Mouse (Mus musculus) spleen, adult 18-20 months (tissue): ENCODE results near the gene Zmynd10.
A peak's percentile ranks its signal among the peaks of the same experiment; 100 is the strongest.
"Not testable (repeated sequence)": the region's sequence is repeated elsewhere in the genome, so short reads cannot be mapped to it uniquely, and the experiment has no call there.

ENCODE experiments used
- DNase-seq, 2 experiments: peaks; one replicate each; pipeline ENCODE4 v3.0.0; 2022; ENCODE audit warnings: mixed read lengths in 2 of 2

The Zmynd10 gene

DNA sequence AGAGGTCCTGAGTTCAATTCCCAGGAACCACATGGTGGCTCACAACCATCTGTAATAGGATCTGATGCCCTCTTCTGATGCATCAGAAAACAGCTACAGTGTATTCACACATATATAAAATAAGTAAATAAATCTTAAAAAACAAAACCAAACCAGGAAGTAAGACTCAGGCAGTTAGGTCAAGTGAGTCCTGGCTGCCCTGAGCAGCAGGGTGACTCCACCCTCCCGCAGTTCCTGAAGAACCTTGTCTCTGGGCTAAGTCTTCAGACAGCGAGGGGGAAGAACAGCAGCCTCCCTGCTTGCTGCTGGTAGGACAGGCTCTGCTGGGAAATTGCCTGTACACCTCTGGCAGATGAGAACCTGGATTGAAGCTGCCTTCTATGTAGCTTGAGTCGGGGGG, 9.2 kb downstream of the Zmynd10 start:
- no peak for DNase-seq

- DNase-seq, result peak; percentile 85 to 87
Observed at GRCm38 (mm10) chr9:107563029-107563581, 16.0 kb downstream of the Zmynd10 start, which contains the start of gene Tusc2. Tusc2 (plus strand) TSS chr9:107563255.

GRCm38 (mm10) chr9:107565556-107565955, 18.5 kb downstream of the Zmynd10 start:
- not testable (repeated sequence) for DNase-seq

DNA sequence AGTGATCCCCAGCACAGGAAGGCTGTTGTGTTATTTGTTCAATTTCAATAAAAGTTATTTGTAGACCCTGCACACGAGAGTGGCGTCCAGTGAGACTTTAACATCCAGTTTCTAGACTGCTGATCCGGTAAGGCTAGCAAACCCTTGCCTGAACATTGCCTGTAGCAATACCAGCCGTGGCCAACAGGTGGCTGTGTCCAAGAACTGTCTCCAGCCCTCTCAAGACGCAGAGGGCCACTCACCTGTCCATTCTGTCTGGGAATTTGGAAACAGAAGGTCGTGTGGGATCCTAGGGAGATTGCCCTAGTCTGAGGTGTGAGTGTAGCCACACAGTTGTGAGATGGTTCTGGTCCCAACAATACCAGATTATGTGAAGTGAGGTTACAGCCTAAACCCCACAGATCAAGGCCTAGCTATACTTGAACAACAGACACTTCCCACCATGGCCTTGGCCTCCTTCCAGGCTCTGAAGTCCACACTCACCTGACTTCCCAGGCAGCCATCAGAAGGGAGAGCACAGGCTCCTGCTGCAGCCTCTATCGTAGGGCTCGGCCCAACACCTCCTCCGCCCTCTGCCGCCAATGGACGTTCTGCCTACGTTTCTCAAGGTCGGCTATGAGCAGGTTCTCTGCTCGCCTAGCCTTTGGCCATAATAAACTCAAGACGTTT, 19.1 kb downstream of the Zmynd10 start:
- DNase-seq, result peak; percentile 63 to 85

DNA sequence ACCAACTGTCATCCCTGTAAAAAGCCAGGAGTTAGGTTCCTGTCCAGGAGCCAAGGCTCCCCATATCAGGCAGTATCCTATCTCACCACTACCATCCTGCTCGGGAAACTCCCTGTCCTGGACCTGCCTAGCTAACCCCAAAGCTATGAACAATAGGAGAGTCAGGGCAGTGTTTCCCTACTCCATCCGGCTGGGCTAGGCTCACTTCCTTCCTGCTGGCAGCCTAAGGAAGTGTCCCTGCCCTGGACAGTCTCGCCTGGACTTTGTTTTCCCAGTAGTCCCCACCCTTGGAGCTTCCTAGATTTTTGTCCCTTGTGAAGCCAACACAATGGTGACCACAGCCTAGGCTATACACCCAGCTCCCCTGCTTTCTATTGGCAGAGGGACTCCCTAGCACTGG, 19.8 kb downstream of the Zmynd10 start:
- DNase-seq, result no peak

- DNase-seq, result no peak
Observed at GRCm38 (mm10) chr9:107567702-107568319, 20.7 kb downstream of the Zmynd10 start, which contains the start of gene Hyal2. Hyal2 (plus strand) TSS chr9:107567945.

GRCm38 (mm10) chr9:107568331-107569261, 21.5 kb downstream of the Zmynd10 start:
- DNase-seq, result peak; percentile 71 to 80

- no peak for DNase-seq
Observed at GRCm38 (mm10) chr9:107569270-107569669, 22.2 kb downstream of the Zmynd10 start.

DNA sequence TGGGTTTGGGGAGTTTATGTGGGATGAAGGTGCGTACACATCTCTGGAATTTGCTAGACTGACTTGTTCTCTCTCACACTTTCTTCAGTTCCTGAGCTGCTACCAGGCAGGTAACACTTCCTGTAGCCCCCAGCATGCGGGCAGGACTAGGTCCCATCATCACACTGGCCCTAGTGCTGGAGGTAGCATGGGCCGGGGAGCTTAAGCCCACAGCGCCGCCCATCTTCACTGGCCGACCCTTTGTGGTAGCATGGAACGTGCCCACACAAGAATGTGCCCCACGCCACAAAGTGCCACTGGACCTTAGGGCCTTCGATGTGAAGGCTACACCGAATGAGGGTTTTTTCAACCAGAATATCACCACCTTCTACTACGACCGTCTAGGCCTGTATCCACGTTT, 22.9 kb downstream of the Zmynd10 start:
- no peak for DNase-seq

DNA sequence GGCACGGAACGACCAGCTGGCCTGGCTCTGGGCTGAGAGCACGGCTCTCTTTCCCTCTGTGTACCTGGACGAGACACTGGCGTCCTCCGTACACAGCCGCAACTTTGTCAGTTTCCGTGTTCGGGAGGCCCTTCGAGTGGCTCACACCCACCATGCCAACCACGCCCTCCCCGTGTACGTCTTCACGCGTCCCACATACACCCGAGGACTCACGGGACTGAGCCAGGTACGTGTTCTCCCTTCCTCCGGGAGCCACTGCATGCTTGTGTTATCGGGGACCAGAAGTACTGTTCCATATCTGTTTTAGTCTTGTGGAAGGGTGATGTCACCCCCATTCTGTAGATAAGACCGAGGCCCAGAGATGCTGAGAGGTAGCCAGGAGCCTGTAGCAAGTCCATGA, 23.7 kb downstream of the Zmynd10 start:
- DNase-seq, result no peak

DNA sequence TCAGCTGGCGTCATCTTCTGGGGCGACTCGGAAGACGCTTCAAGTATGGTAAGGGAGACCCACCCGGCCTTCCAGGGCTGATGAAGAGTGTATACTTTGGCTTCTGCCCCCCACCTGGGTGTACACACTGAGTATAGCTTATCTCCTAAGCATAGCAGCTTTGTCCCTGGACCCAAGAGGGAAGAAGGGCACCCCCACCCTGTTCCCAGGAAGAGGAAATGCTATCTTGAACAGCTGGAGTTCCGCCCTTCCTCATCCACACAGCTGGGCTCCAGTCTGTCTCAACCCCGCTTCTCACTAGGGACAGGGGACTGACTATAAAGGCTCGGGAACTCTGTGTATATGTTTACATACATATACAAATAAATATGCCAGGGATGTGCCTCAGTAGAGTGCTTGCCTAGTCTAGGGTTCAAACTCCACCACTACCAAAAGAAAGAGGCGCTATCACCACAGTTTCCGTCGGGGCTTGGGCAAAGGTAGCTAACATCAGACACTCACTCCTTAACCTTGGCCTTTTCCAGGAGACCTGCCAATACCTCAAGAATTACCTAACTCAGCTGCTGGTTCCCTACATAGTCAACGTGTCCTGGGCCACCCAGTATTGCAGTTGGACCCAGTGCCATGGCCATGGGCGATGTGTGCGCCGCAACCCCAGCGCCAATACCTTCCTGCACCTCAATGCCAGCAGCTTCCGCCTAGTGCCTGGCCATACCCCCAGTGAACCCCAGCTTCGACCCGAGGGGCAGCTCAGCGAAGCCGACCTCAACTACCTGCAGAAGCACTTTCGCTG, 24.6 kb downstream of the Zmynd10 start:
- no peak for DNase-seq

DNA sequence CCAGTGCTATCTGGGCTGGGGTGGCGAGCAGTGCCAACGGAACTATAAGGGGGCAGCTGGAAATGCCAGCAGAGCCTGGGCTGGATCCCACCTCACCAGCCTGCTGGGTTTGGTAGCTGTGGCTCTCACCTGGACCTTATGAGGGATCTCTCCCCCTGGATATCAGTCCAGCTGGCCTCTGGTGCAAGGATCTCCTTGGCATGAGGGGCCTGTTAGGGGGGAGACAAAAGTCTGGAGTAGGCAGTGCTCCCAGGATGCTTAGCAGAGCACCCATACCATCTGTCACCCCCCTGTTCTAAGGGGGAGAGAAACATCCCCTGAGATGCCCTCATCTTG, 25.2 kb downstream of the Zmynd10 start:
- no peak for DNase-seq

DNA sequence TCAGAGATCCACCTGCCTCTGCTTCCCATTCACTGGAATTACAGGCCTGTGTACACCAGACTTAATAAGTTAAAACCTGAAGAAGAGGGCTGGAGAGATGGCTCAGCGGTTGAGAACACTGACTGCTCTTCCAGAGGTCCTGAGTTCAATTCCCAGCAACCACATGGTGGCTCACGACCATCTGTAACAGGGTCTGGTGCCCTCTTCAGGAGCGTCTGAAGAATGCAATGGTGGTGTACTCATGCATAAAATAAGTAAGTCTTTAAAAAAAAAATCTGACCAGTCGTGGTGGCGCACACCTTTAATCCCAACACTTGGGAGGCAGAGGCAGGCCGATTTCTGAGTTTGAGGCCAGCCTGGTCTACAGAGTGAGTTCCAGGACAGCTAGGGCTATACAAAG, 26.7 kb downstream of the Zmynd10 start:
- DNase-seq, result not testable (repeated sequence)

DNA sequence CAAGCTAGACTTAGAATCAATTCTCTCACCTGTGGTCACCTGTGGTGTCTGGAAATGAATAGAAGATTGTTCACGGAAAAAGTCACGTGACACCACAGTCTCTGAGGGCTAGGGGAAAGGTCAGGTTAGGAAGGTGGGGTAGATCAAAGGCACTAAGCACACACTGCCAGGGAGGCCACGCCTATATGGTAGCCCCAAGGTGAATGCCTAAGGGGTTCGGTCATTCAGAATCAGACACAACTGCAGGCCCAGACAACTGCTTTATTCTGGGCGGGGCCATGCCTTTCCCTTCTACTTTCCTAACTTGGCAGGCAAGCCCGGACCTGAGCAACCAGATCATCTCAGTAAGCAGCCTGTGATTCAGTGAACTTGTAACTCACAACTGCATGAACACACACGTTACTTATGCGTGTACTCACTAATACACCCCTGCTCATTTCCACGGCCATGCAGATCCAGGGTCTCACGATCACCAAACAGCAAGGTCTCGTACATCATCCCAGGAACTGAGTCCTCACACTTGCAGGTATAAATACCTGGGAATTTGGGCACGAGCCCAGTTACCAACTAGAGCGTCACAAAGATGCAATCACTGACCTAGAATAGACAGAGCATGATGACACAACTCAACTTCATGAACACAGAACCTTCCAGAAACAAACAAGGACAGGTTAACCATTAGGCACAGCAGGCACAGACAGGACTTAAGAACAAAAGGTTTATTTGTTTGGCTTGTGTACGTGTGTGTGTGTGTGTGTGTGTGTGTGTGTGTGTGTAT, 28.7 kb downstream of the Zmynd10 start:
- DNase-seq, result no peak

- DNase-seq, result no peak
Observed at GRCm38 (mm10) chr9:107576357-107577107, 29.4 kb downstream of the Zmynd10 start, which contains the start of gene Hyal1. Hyal1 (plus strand) TSS chr9:107576927.

DNA sequence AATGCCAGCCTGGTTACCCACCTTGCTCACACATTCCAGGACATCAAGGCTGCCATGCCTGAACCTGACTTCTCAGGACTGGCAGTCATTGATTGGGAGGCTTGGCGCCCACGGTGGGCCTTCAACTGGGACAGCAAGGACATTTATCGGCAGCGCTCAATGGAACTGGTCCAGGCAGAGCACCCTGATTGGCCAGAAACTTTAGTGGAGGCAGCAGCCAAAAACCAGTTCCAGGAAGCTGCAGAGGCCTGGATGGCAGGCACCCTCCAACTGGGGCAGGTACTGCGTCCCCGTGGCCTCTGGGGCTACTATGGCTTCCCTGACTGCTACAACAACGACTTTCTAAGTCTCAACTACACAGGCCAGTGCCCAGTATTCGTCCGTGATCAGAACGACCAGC, 30.8 kb downstream of the Zmynd10 start:
- no peak for DNase-seq

DNA sequence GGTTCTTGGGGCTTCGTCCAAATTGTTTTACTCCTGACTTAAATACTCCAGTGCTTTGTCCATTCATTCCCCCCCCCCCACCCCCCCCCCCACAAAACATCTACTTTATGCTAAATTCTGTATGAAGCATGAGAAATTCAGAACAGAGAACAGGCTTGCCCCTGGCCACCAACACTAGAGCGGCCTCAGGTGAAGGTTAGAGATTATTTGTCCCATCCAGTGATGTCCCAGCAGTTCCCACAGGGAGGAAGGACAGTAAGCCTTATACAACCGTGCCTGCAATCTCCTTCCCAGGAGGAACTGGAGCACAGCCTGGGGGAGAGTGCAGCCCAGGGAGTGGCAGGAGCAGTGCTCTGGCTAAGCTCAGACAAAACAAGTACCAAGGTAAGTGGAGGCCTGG, 31.5 kb downstream of the Zmynd10 start, which contains the start of gene Naa80:
Gene Naa80, plus strand, starts transcription at position 301 of the 400 bp plus-strand sequence.
- no peak for DNase-seq

- DNase-seq, result no peak
Observed at GRCm38 (mm10) chr9:107579023-107579900, 32.2 kb downstream of the Zmynd10 start.

DNA sequence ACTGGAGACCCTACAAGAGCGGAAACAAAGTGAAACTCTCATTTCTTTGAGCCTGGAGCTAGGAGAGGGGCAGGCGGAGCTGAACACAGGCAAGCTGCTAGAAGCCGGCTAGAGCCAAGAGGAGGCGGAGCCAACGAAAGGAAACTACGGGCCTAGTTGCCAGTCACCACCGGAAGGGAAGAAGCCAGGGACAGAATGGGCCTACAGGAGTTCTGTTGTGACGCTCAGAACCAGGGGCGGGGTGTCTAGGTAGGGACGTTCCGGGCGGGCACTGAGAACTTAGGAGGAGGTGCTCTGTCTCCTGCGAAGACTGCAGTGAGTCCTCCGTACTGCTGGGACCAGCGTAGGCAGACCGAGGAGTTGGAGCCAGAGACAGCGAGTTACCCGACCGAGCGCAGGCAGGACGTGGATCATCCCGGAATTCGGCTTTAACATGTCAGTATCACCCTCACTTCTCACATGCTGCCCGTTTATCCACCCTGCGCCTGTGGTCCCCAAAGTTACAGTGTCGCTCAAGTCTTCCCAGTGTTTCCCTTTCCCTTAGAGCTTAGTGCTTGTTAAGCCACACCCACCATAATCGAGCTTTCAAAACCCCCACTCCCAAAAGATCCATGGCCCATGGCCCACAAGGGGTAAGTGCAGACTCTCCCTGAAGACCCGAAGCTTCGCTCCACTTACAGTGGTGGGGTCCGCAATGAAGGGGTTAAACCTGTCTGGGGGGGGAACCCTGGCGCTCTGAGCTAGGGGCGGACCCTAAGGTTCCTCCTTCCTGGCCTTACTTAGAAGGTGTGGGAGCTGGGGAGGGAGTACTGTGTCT, 33.6 kb downstream of the Zmynd10 start, which contains the start of gene Hyal3:
Gene Hyal3, plus strand, starts transcription at position 318 of the 817 bp plus-strand sequence.
- DNase-seq, result peak; percentile 68 to 72
